Mouse (Mus musculus): ENCODE results near the gene 1810010D01Rik. TPM values are rescaled to one million over a fixed set of nuclear protein-coding genes. Genes with fewer than 3 reads are reported as not detected.

The 1810010D01Rik gene
- not detected for total RNA-seq (2021)

DNA sequence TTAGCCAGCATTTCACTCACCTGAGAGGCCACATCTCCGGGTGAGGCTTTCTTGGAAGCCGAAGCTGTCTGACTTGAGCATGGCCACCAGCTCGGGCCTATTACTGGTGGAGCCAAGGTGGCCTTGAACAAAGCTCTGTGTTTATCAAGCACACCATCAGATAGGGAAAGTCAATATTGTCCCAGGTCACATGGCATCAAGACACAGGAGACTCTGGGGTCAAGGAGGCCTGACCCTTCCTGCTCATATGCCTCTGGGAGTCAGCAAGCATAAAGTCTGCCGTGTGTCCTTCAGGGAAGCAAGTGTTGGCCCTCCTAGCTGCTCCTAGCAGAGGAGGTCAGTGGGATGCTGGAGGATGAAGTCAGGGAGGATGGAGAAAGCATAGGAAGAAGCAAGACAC lies at the start of gene 1810010D01Rik:
1810010D01Rik (minus strand) TSS at position 114 of the 400 bp plus-strand sequence.
- intact Hi-C loops (cut with DNase I), result no loop called here
- no peak for DNase-seq (ENCODE audit: low spot score in 2 of 2)

DNA sequence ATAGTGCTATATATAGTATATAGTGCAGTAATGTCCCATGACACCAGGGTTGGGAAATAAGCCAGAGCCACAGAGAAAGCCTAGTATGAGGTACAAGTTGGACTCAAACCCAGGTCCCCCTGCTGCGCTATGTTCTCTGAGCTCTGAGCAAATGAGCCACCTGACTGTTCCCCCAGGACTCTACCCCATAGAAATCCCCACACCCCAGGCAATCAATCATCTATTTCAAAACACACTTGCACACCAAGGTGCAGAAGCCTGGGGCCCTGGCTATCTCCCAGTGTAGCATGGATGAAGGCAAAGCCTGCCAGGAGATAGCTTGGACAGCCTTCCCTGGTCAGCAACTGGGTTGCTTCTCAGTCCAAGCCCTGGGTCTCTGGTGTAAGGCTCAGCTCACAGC lies 48.2 kb upstream of the 1810010D01Rik start:
- intact Hi-C loops (cut with DNase I), result no loop called here
- no peak for DNase-seq (ENCODE audit: low spot score in 2 of 2)

DNA sequence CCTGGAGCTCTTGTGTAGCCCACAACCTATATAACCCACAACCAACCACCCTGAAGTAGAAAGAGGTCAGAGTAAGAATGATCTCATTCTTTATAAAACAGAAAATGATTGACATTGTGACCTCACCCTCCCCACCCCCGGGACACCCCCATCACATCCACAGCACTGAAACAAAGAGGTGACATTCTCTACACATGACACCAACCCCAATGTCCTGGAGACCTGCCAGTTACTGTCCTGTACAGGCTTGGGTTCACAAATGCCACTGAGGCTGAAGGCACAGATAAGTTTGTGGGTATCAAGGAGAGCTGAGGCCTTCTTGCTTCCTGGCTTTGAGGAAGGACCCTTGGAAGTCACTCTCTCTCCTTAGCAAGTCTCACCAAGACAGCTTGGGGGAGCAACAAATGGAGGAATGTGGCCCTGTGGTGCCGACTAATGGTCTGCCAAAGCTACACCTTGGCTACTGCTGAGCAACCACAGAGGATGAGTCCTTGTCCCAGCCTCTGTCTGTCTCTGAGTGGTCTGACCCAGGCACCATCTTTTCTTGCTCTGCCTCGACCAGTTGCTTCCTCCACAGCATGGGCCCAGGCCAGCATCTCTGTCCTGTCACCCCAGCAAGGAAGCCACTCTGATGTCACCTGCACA lies 46.2 kb upstream of the 1810010D01Rik start:
- intact Hi-C loops (cut with DNase I), result no loop called here
- no peak for DNase-seq (ENCODE audit: low spot score in 2 of 2)

DNA sequence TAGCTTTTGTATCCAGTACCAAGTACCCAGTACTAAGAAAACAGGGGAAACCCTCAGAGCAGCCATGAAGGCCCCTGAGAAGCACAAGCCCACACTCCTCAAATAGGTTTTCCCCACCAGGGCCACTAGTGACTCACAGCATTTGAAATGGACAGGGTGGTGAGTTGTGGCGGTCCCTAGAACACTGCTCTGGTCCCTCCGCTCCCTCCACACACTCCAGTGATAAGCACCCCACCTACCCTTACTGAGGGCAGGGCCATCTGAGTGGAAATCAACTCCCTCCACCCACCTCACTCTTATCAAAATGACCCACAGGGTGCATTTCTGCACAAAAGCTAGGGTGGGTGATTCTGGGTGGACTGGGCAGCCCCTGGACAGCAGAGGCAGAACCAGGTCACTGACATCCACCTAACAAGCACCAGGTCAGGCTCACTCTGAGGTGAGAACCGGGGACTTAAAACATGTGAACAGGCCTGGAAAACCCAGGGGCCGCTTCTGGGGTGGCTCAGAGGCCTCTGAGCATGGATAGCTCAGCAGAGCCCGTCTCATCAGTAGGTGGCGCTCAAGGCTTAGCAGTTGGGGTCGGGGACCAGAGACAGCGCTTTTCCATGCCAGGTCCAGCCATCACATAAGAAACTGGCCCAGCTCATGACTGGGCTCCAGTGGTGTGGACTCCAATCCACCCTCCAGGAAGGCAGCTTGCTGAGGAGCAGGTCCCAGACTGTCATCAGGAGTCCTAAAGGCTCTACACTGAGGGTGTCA lies 45.0 kb upstream of the 1810010D01Rik start:
- intact Hi-C loops (cut with DNase I), result no loop called here
- peak; percentile 73 to 75 for DNase-seq (ENCODE audit: low spot score in 2 of 2)

DNA sequence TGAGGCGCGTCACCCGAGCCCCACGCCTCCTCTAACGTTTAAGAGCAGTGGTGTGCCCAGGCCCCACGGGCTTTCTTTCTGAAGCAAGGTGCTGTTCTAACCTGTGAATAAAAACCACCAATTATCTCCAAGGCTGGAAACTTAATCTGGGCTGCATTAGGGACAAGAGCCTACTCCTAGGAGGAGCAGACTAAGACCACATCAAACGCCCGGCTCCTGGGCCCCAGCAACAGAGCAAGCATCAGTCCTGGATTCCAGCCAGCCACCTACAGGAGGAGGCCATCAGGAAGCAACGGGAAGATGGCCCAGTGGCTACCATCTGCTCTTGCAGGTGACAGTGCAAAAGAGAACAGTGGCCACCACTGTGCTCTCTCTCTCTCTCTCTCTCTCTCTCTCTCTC lies 42.3 kb upstream of the 1810010D01Rik start:
- no peak for DNase-seq (ENCODE audit: low spot score in 2 of 2)
- intact Hi-C loops (cut with DNase I), result no loop called here

DNA sequence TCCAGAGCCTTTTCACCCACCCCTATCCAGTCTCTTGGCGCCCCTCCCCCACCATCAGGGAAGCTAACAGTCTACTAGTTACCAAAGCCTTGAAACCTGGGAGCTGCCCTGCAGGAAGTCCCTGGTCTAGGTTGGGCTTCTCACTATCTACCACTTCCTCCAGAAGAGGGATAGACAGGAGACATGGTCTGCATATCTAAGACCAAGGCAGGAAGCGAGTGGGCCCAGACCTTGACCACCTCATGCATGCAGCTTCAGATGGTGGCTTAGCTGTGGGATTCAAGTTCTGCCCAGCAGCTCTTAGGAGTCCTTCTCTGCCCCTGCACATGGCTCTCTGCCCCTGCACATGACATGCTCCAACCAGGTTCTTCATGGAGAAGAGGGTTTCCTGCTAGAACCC lies 41.0 kb upstream of the 1810010D01Rik start:
- no peak for DNase-seq (ENCODE audit: low spot score in 2 of 2)
- intact Hi-C loops (cut with DNase I), result no loop called here

DNA sequence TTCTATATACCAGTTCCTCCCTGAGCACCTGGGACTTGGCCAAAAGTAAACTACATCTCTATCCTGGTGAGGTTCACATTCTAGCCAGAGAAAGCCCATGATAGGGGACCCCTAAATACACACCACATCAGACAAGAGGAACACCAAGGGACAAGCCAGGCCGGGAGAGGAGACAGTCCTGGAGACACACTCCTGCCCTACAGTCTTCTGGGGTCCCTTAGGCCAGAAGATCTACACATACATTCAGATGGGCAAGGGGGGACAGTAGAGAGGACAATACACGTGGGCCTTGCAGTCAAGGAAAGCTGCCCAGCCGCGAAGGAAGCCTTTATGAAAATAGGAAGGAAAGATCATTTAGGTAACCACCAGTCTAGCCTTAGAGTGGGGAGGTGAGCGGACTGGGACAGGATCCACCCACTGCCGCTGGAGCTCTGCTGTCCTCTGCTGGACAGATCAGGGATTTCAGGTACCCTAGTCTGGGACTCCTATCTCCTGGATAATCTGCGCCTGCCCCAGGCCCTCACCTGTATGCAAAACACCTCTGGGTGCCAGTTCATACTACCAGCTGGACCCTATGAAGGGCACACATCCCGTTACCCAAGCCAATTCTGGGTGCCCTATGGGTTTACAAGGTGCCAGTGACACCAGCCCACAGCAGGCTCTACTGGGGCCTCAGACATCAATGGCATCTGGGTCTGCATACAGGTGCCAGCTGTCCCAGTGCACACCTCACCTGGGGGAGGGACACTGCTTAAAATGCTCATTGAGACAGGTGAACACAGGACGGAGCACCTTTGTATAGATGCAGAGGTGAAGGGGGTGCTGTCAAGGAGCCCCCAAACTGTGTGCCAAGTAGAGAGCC lies 35.2 kb upstream of the 1810010D01Rik start:
- intact Hi-C loops (cut with DNase I), result loop anchor here (1.0 kb wide), 1 partner anchor 306 kb away; no protein-coding TSS in a partner anchor
- peak; percentile 70 to 73 for DNase-seq (ENCODE audit: low spot score in 2 of 2)

DNA sequence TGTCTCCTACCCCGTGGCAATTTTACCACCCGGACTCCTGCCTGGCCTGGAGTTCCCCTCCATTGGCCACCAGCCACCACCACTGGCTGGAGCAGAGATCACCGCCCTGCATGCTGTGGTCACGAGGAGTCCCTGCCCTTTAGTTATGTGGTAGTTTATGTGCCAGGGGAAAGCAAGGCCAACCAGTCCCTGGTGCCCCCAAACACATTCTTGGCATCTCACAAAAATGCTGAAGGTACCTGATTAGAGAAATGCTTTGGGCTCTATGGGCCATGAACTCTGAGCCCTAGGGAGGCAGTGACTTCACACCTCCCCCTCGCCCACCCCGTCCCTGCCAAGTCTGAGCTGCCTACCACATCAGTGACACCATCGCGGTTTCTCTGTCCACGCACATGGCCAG lies 34.1 kb upstream of the 1810010D01Rik start:
- no peak for DNase-seq (ENCODE audit: low spot score in 2 of 2)
- intact Hi-C loops (cut with DNase I), result no loop called here

DNA sequence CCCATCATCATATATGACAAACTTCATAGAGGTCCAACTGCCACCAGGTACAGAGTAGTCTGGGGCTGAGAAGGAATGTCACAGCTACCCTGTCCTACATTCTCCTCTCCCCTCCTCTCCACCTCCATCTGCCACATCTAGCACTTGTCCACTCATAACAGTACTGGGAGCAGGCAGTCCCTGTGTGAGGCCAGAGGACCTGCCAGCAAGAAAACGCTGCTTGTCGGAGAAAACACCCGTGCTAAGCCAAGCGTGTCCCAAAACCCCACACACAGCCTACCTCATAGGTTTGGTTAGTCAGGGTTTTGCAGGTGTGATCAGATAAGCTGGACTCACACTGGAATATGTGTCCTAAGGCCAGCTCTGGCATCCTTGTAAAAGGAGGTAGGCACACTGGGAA lies 33.0 kb upstream of the 1810010D01Rik start:
- intact Hi-C loops (cut with DNase I), result no loop called here
- DNase-seq (ENCODE audit: low spot score in 2 of 2), result no peak

DNA sequence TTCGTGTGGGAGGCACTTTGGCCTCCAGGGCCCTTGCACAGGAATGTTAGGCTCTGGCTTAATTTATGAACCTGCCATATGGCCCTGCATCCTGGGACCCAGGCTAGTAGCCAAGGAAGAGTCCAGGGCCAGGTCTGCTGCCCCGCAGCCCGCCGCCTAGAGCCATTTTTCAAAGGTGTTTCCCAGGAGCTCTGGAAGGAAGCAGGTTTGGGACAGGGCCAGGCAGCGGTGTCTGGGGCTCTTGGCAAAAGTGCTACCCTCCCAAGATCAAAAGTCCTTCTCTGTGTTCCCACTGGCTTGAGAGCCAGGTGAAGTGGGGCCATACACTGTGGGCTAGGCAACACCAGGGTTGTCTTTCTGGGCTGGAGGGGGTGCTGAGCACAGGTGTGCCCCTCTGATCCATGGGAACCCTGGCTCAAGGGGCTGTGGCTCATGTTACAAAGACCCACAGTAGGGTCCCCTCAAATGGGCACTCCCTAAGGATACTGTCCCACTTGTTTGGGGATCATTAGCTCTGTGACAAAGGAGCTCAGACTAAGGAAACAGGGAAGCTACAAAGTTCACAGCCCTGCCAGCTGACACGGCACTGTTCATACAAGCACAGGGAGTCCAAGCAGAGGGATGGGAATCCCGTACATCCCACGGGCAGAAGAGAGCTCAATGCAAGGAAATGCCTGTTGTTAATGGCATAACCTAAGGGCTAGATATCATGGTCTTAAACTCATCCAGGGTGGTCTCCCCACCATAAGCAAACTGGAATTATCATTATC lies 32.0 kb upstream of the 1810010D01Rik start:
- DNase-seq (ENCODE audit: low spot score in 2 of 2), result no peak
- intact Hi-C loops (cut with DNase I), result no loop called here

DNA sequence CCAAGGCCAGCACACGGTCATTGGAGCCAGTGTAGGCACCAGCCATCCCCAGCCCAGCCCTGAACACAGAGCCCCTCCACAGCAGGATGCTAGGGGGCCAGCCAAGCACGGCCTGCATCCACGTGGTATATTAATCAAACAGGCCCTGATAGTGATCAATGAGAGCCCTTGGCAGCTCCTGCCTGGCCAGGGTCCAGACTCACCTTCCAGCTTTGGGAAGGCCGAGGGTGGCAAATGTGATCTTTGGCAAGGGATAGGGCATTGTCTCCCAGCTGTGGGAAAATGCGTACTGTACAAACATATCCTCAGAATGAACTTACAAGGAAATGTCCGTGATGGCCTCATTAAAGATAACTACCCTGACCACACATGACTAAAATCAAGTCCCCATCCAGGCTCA lies 31.2 kb upstream of the 1810010D01Rik start:
- DNase-seq (ENCODE audit: low spot score in 2 of 2), result no peak

DNA sequence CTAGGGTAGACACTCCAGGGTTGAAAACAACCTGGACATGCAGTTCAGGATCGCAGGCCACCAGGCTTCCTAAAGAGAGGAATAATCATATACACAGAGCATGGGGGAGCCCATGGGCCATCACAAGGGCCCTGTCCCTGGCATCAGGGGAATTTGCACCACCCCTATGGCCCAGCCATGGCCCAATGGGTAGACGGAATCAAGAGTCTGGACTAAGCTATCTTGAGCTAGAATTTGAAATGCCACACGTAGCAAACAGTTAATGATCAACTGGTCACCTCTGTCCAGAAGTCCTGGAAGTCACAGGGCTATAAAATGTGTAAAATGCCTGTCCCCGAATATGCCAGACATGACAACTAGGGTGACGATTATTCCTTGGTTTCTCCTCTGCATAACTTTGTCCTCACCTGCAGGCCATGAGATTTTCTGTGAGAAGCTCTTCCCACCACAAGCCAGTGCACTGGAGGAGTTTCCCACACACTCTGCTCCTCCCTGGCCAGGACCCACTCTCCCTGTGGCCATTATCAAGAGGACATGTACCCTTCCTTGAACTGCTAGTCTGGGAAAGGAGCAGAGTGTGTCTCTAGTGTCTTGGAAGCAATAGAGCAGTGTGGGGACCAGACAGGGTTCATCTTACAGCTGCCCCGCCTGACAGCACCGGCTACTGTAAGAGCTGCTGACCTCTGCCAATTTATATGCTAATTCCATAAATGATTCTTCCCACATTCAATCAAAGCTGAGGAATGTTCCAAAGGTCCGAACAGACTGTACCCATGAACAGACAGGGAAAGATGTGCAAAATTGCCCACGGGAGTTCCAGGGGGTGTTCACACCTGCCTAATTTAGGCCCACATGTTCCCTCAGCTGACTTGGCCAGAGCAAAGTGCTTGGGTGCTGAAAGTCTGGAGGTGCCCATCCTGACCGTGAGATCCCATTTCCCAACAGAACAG lies 27.2 kb upstream of the 1810010D01Rik start:
- no peak for DNase-seq (ENCODE audit: low spot score in 2 of 2)
- intact Hi-C loops (cut with DNase I), result no loop called here

More for the DNA sequence above, 31.2 kb upstream of the 1810010D01Rik start:
- intact Hi-C loops (cut with DNase I), result no loop called here

DNA sequence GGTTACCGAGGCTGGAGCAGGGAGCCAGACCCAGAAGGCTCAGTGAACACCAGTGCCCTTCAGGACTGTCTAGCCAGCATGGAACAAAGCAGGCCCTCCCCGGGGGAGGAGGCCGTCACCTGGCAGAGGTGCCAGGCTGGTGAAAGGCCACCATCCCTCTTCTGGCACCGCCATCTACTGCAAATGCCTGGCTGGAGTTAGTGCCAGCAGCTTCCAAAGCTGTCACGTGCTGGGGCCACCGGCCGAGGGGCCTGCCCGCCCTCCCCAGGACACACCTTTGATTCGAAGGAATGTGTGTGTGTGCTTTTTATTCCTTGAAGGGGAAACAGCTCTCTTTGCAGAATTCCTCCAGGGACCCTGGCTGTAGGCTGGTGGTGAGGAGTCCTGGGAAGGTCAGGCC lies 23.7 kb upstream of the 1810010D01Rik start:
- intact Hi-C loops (cut with DNase I), result no loop called here
- no peak for DNase-seq (ENCODE audit: low spot score in 2 of 2)

DNA sequence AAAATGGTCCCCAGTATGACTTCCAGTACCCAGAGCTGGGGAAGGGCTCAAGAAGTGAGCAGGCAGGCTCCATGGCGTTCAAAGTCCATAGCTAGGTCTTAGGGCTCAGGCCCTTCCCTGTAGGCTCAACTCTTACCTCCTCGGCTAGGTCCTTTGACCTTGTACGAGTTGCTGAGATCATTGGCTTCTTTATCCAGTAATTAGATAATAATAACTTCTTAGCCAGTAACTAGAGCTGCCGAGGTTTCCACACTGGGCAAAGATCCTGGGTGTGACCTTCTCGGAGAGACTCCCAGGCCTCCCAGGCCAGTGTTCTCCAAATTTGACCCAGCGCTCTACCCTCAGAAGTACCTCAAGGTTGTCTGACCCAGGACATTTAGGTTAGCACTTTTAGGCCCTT lies 18.7 kb upstream of the 1810010D01Rik start:
- intact Hi-C loops (cut with DNase I), result no loop called here
- no peak for DNase-seq (ENCODE audit: low spot score in 2 of 2)

DNA sequence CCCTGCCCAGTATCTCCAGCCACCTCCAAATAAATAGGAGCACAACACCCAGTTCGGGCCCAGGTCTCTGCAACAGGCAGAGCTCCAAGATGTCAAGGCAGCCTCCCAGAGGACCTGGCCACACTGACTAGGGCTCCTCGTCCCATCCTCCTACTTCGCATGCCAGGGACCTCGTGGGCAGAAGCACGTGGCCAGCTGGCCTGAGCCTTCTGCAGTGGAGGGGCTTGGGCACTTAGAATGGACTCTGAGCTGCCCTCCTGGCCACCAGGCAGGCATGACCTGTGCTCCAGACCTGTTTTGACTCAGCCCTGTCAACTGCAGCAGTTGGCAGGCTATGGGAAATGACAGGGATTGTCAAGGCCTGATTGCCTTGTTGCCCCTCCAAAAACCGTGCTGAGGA lies 17.7 kb upstream of the 1810010D01Rik start:
- DNase-seq (ENCODE audit: low spot score in 2 of 2), result no peak
- intact Hi-C loops (cut with DNase I), result no loop called here

DNA sequence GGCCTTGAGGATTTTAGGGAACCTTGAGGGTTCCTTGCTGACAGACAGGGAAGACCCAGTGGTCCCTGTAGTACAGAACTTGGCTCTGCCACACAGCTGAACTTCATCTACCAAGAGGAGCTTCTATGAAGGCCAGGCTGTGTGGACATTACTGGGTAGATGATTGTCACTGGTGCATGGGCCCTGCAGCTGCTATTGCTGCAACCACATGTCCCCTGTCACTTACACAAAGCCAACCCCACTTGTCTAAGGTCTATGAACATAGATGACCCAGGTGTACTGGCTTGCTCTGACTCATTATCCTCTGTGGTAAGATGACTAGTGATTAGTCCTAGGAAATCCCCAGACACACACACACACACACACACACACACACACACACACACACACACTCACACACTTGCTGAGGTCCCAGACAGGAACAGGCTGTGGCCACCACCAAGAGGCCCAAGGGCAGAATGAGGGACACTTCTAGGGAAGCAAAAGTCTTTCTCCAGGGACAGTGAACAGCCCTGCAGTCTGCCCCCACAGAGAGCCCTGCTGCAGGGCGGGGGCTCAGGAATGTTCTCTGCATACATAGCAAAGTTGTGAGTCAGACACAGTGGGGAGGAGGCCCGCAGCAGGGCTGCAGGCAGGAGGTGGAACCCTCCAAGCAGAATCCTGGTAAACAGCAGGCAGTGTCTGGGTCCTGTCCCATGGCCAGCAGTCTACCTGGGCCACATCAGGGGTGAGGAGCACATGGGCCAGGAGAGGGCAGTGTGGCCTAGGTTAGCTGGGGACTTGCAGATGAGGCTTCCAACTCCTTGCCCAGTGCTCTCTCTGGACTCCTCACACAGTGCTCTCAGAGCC lies 14.1 kb upstream of the 1810010D01Rik start:
- peak; percentile 27 to 80 for DNase-seq (ENCODE audit: low spot score in 2 of 2)
- intact Hi-C loops (cut with DNase I), result loop anchor here (1.0 kb wide), 1 partner anchor 25 kb away; no protein-coding TSS in a partner anchor

DNA sequence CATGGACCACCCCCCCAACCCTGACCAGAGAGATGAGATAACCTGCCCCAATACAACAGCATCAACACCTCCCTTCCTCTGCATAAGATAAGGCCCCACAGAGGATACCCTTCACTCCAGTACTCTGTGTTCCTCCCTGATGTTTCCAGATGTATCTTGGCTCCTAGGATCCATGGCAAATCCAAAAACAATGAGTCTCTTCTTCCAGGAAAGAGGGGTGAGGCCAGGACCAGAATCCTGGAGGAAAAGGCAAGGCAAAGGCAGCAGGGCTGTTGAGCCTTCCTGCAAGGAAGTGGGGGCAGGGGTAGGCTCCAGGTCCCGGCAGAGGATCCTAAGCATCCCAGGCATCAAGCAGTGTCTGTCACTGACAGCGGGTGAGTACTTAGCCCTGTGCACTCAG lies 13.4 kb upstream of the 1810010D01Rik start:
- intact Hi-C loops (cut with DNase I), result no loop called here
- DNase-seq (ENCODE audit: low spot score in 2 of 2), result no peak

DNA sequence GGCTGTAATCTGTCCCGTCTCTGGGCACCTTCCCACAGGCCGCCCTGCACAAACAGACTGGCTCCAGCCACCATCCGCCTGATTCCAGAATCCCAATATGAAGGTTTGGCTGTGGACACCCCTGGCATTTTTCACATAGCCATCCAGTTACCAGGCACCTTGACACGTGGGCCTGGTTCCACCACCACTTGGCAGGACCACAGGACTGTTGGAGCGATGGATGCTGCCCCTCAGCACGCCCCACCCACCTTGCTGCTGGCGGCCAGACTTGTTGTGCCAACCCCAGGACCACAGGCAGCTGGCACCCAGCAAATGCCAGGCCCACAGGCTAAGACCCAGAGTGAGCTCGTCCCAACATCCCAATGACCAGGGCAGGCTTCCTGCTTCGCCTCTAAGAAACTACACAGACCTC lies 11.5 kb upstream of the 1810010D01Rik start:
- intact Hi-C loops (cut with DNase I), result no loop called here
- no peak for DNase-seq (ENCODE audit: low spot score in 2 of 2)
